Comparison of ENCODE assay signal across 13 mouse cellular contexts in genomic region chr16:15385557-15386240, GRCm38 (mm10).
DNase-seq lines count a peak whose midpoint lies in the region; ATAC-seq and TF ChIP-seq lines count a peak whose summit lies in the region.
"Had no signal": no experiment of that assay in that cellular context is flagged by ENCODE, and none has a peak within 500 bp of the region (broad histone marks: within the 10 kb centered on the region; RNA-seq: fewer than 3 reads in every experiment).

No protein-coding gene starts in this region.

- no peak overlapping the region for H3K4me3 ChIP-seq in forebrain, postnatal 0 days (ENCODE audit: low read depth, low read length)
- H3K4me3 ChIP-seq in forebrain, embryonic 16.5 days (replicated peaks; ENCODE audit: low read length), result no peak overlapping the region
- H3K4me3 ChIP-seq in intestine, embryonic 14.5 days (ENCODE audit: low read depth, low read length), result no peak overlapping the region
- H3K4me3 ChIP-seq in intestine, postnatal 0 days (ENCODE audit: low read depth, low read length), result no peak overlapping the region
- H3K4me3 ChIP-seq in lung, embryonic 16.5 days (ENCODE audit: low read length), result no peak overlapping the region
- H3K4me3 ChIP-seq in midbrain, embryonic 11.5 days (ENCODE audit: low read depth, low read length), result no peak overlapping the region
- H3K4me3 ChIP-seq: hindbrain, embryonic 10.5 days; liver, embryonic 13.5 days had no signal

- no peak for TF ChIP-seq CTCF in forebrain, postnatal 0 days (IDR thresholded peaks at IDR 0.05; ENCODE audit: low read depth)
- TF ChIP-seq CTCF in intestine, postnatal 0 days (IDR thresholded peaks at IDR 0.05; ENCODE audit: low read depth), result no peak

- H3K36me3 ChIP-seq in forebrain, postnatal 0 days (ENCODE audit: insufficient read depth), result no peaks in the 10 kb centered on the region
- no peaks in the 10 kb centered on the region for H3K36me3 ChIP-seq in forebrain, embryonic 16.5 days (ENCODE audit: control insufficient read depth, insufficient read depth)
- no peaks in the 10 kb centered on the region for H3K36me3 ChIP-seq in intestine, embryonic 14.5 days (ENCODE audit: control insufficient read depth, insufficient read depth, low read length)
- no peaks in the 10 kb centered on the region for H3K36me3 ChIP-seq in intestine, postnatal 0 days (ENCODE audit: control insufficient read depth, insufficient read depth)
- H3K36me3 ChIP-seq in lung, embryonic 16.5 days (ENCODE audit: control insufficient read depth, insufficient read depth, low read length), result no peaks in the 10 kb centered on the region
- no peaks in the 10 kb centered on the region for H3K36me3 ChIP-seq in midbrain, embryonic 11.5 days (ENCODE audit: control insufficient read depth, insufficient read depth, low read length)
- H3K36me3 ChIP-seq: hindbrain, embryonic 10.5 days; liver, embryonic 13.5 days had no signal

- DNase-seq in forebrain, postnatal 0 days, result peak; percentile 0
- DNase-seq in intestine, embryonic 14.5 days (ENCODE audit: low spot score), result no peak
- no peak for DNase-seq in lung, postnatal 4 days
- DNase-seq in midbrain, embryonic 11.5 days (ENCODE audit: low spot score, missing footprints), result no peak
- DNase-seq in gastrocnemius, postnatal 4 days (ENCODE audit: low spot score in 2 of 2), result no peak
- DNase-seq: cerebellum, adult 8-10 months; gastrocnemius, postnatal 36 days; liver, embryonic 13.5 days; thymus, postnatal 36 days had no signal

- H3K27ac ChIP-seq in forebrain, postnatal 0 days (ENCODE audit: low read depth, low read length), result no peak overlapping the region
- H3K27ac ChIP-seq in forebrain, embryonic 16.5 days (ENCODE audit: low read length), result no peak overlapping the region
- H3K27ac ChIP-seq in intestine, embryonic 14.5 days (ENCODE audit: low read depth), result peak overlapping the region; percentile 88
- no peak overlapping the region for H3K27ac ChIP-seq in intestine, postnatal 0 days (ENCODE audit: low read depth, low read length)
- H3K27ac ChIP-seq in lung, embryonic 16.5 days (ENCODE audit: low read length), result peak overlapping the region; percentile 92
- H3K27ac ChIP-seq in midbrain, embryonic 11.5 days (ENCODE audit: low read depth, low read length), result no peak overlapping the region
- H3K27ac ChIP-seq: hindbrain, embryonic 10.5 days; liver, embryonic 13.5 days had no signal

- ATAC-seq in forebrain, postnatal 0 days, result no peak
- no peak for ATAC-seq in forebrain, embryonic 16.5 days
- ATAC-seq in intestine, embryonic 14.5 days (replicated peaks; ENCODE audit: low FRiP score, low TSS enrichment, low read depth), result no peak; the same call in 1 of the 2 replicates
- ATAC-seq in intestine, postnatal 0 days, result no peak
- ATAC-seq in lung, embryonic 16.5 days (ENCODE audit: low read depth), result peak; percentile 65
- no peak for ATAC-seq in midbrain, embryonic 11.5 days (ENCODE audit: low FRiP score)

- no peaks in the 10 kb centered on the region for H3K9me3 ChIP-seq in forebrain, postnatal 0 days (ENCODE audit: low read length)
- H3K9me3 ChIP-seq in forebrain, embryonic 16.5 days (ENCODE audit: control insufficient read depth, low read length), result no peaks in the 10 kb centered on the region
- no peaks in the 10 kb centered on the region for H3K9me3 ChIP-seq in intestine, embryonic 14.5 days (ENCODE audit: control insufficient read depth, low read length)
- no peaks in the 10 kb centered on the region for H3K9me3 ChIP-seq in intestine, postnatal 0 days (ENCODE audit: control insufficient read depth)
- no peaks in the 10 kb centered on the region for H3K9me3 ChIP-seq in lung, embryonic 16.5 days (ENCODE audit: control insufficient read depth, low read length)
- H3K9me3 ChIP-seq in midbrain, embryonic 11.5 days (ENCODE audit: control insufficient read depth, low read length), result no peaks in the 10 kb centered on the region
- H3K9me3 ChIP-seq: hindbrain, embryonic 10.5 days; liver, embryonic 13.5 days had no signal

- H3K4me2 ChIP-seq in forebrain, postnatal 0 days (ENCODE audit: low read depth), result no peak overlapping the region
- H3K4me2 ChIP-seq in forebrain, embryonic 16.5 days (ENCODE audit: low read length), result no peak overlapping the region
- no peak overlapping the region for H3K4me2 ChIP-seq in intestine, embryonic 14.5 days (ENCODE audit: low read length)
- no peak overlapping the region for H3K4me2 ChIP-seq in intestine, postnatal 0 days (replicated peaks; ENCODE audit: low read depth)
- H3K4me2 ChIP-seq in lung, embryonic 16.5 days (ENCODE audit: low read depth, low read length), result no peak overlapping the region
- no peak overlapping the region for H3K4me2 ChIP-seq in midbrain, embryonic 11.5 days
- H3K4me2 ChIP-seq: liver, embryonic 13.5 days had no signal

- H3K27me3 ChIP-seq in forebrain, postnatal 0 days (ENCODE audit: insufficient read depth, low read length), result no peaks in the 10 kb centered on the region
- no peaks in the 10 kb centered on the region for H3K27me3 ChIP-seq in forebrain, embryonic 16.5 days (replicated peaks; ENCODE audit: control insufficient read depth, insufficient read depth, low read length)
- no peaks in the 10 kb centered on the region for H3K27me3 ChIP-seq in intestine, embryonic 14.5 days (replicated peaks; ENCODE audit: control insufficient read depth, insufficient read depth, low read length)
- no peaks in the 10 kb centered on the region for H3K27me3 ChIP-seq in intestine, postnatal 0 days (replicated peaks; ENCODE audit: control insufficient read depth, insufficient read depth, low read length)
- H3K27me3 ChIP-seq in lung, embryonic 16.5 days (ENCODE audit: control insufficient read depth, insufficient read depth, low read depth, low read length), result no peaks in the 10 kb centered on the region
- H3K27me3 ChIP-seq in midbrain, embryonic 11.5 days (ENCODE audit: control insufficient read depth, insufficient read depth, low read length), result no peaks in the 10 kb centered on the region
- H3K27me3 ChIP-seq: liver, embryonic 13.5 days had no signal

- no peak overlapping the region for H3K9ac ChIP-seq in forebrain, postnatal 0 days
- no peak overlapping the region for H3K9ac ChIP-seq in forebrain, embryonic 16.5 days (replicated peaks; ENCODE audit: low read depth, low read length)
- H3K9ac ChIP-seq in intestine, embryonic 14.5 days (ENCODE audit: low read length), result no peak overlapping the region
- H3K9ac ChIP-seq in intestine, postnatal 0 days (ENCODE audit: low read depth, low read length), result no peak overlapping the region
- H3K9ac ChIP-seq in lung, embryonic 16.5 days (ENCODE audit: low read length), result no peak overlapping the region
- no peak overlapping the region for H3K9ac ChIP-seq in midbrain, embryonic 11.5 days (ENCODE audit: low read length)
- H3K9ac ChIP-seq: liver, embryonic 13.5 days had no signal

- H3K4me1 ChIP-seq in forebrain, postnatal 0 days (ENCODE audit: insufficient read depth), result no peaks in the 10 kb centered on the region
- no peaks in the 10 kb centered on the region for H3K4me1 ChIP-seq in forebrain, embryonic 16.5 days (replicated peaks; ENCODE audit: control insufficient read depth, insufficient read depth, low read length)
- H3K4me1 ChIP-seq in intestine, embryonic 14.5 days (replicated peaks; ENCODE audit: control insufficient read depth, insufficient read depth, low read length), result peaks cover 7% of the 10 kb centered on the region; the same call in 1 of the 2 replicates
- no peaks in the 10 kb centered on the region for H3K4me1 ChIP-seq in intestine, postnatal 0 days (replicated peaks; ENCODE audit: control insufficient read depth, insufficient read depth, low read length)
- peaks cover 16% of the 10 kb centered on the region for H3K4me1 ChIP-seq in lung, embryonic 16.5 days (replicated peaks; ENCODE audit: control insufficient read depth, insufficient read depth, low read length)
- no peaks in the 10 kb centered on the region for H3K4me1 ChIP-seq in midbrain, embryonic 11.5 days (ENCODE audit: control insufficient read depth, insufficient read depth, low read length)
- H3K4me1 ChIP-seq: hindbrain, embryonic 10.5 days; liver, embryonic 13.5 days had no signal

- 75% methylated on average over 3 of the region's 3 CpGs for WGBS in forebrain, postnatal 0 days
- 73% methylated on average over 3 of the region's 3 CpGs for WGBS in forebrain, embryonic 16.5 days
- WGBS in intestine, embryonic 14.5 days, result 27% methylated on average over 3 of the region's 3 CpGs
- 54% methylated on average over 3 of the region's 3 CpGs for WGBS in intestine, postnatal 0 days
- WGBS in lung, embryonic 16.5 days, result 18% methylated on average over 3 of the region's 3 CpGs
- 80% methylated on average over 3 of the region's 3 CpGs for WGBS in midbrain, embryonic 11.5 days

Comparison
In these comparisons a context has a peak if more than half of its experiments do, and no peak if none do; other contexts are left out.
1. H3K27ac ChIP-seq: peak in intestine, embryonic 14.5 days (single experiment) and lung, embryonic 16.5 days (single experiment); none in forebrain, postnatal 0 days (single experiment), forebrain, embryonic 16.5 days (single experiment), intestine, postnatal 0 days (single experiment) and midbrain, embryonic 11.5 days (single experiment).